Mouse (Mus musculus) heart, embryonic 13.5 days (tissue): ENCODE measurements at regions not wholly inside any gene's neighbourhood (a gene's known extent, or its start where the extent isn't known, plus 50 kb on each side); places are given as distances from the start of the nearest gene placed in this dataset.
A peak's percentile ranks its signal among the peaks of the same experiment; 100 is the strongest.

Experiments
- ATAC-seq: fragments of 200-750 bp; cut with Nextera tagmentation; 2 replicates; pipeline ENCODE4 v1.8.0; 2017; ENCODE audit warnings: moderate TSS enrichment; ENCODE audit not compliant: insufficient number of reproducible peaks, low FRiP score, low TSS enrichment; ENCODE audit errors: extremely low read depth
- H3K27ac ChIP-seq: fragments of 300-500 bp; sonication (generic); replicated peaks from 2 replicates; pipeline ENCODE4 v1.5.1; 2015; ENCODE audit warnings: moderate library complexity, mild to moderate bottlenecking, inconsistent platforms
- H3K27me3 ChIP-seq: fragments of 300-500 bp; sonication (generic); replicated peaks from 2 replicates; pipeline ENCODE4 v1.6.1; 2015; ENCODE audit warnings: mild to moderate bottlenecking, inconsistent platforms
- H3K36me3 ChIP-seq: fragments of 300-500 bp; sonication (generic); 2 replicates; pipeline ENCODE4 v1.6.1; 2015; ENCODE audit warnings: mild to moderate bottlenecking, inconsistent platforms
- H3K4me1 ChIP-seq: fragments of 300-500 bp; sonication (generic); 2 replicates; pipeline ENCODE4 v1.6.1; 2015; ENCODE audit warnings: inconsistent platforms
- H3K4me2 ChIP-seq: fragments of 300-500 bp; sonication (generic); 2 replicates; pipeline ENCODE4 v1.6.1; 2015; ENCODE audit warnings: inconsistent platforms, mild to moderate bottlenecking, moderate library complexity
- H3K4me3 ChIP-seq: fragments of 300-500 bp; sonication (generic); 2 replicates; pipeline ENCODE4 v1.5.1; 2015; ENCODE audit warnings: moderate library complexity, mild to moderate bottlenecking, inconsistent platforms
- H3K9ac ChIP-seq: fragments of 300-500 bp; sonication (generic); 2 replicates; pipeline ENCODE4 v1.6.1; 2015; ENCODE audit warnings: inconsistent platforms, mild to moderate bottlenecking, moderate library complexity
- H3K9me3 ChIP-seq: fragments of 300-500 bp; sonication (generic); 2 replicates; pipeline ENCODE4 v1.6.1; 2016; ENCODE audit warnings: inconsistent platforms
- WGBS: fragments of 180-500 bp; shearing (Covaris S2); methylation state at CpG from one replicate; pipeline ENCODE4 v1.1.7; 2015; ENCODE audit warnings: mixed read lengths; 5-methylcytosine and 5-hydroxymethylcytosine counted together

DNA sequence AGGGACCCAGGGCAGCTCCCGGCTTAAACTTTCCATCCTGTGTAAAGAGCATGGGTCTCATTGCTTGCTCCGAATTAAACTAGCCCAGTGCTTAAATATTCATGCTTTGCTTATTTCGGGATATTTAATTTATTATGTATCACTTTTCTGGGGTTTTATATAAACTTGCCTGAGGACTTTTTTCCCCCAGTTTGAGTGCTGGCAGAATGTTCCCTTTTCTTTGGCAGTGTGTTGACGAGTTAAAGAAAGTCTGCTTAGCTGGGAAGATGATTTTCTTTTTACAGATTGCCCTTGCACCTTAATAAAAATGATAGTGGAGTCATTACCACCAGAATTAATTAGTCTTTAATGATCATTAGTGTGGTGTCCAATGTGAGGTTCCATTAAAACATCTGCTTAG lies 126.9 kb downstream of the Gm10260 start:
- no peak overlapping the region for H3K4me3 ChIP-seq
- ATAC-seq = no peak
- 0 out of 2 replicates have a peak, but pooled peaks cover 2% of the 10 kb centered on the region for H3K4me1 ChIP-seq
- H3K4me2 ChIP-seq = no peak overlapping the region
- peaks cover 5% of the 10 kb centered on the region; the same call in 1 of the 2 replicates for H3K9me3 ChIP-seq
- WGBS = 77% methylated on average over 4 of the region's 4 CpGs
- H3K27ac ChIP-seq = no peak overlapping the region
- no peaks in the 10 kb centered on the region for H3K36me3 ChIP-seq
- no peaks in the 10 kb centered on the region for H3K27me3 ChIP-seq
- H3K9ac ChIP-seq = no peak overlapping the region

DNA sequence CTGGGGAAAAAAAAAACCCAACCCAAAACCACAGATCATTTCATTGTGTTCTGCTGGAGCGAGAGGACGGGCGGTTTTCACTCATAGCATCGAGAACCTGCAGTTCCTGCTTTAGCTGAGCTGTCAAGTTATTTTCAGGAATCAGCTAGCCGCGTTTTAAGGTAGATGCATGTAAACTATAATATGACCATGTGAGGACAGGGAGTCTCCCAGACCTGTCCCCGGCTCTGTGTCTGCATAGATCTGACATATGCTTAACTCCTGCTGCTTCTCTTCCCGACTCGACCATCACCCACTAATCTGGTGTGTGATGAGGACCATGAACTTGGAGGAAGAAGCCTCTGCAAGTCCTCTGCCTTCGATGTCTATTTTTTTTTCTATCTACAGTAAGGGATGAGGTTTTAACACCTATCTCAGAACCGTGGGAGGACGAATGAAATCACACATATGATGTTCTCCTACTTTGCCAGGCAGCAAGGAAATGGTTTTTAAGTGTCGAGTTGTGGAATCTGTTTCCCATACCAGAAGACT lies 128.5 kb downstream of the Gm10260 start:
- peaks cover 11% of the 10 kb centered on the region for H3K4me1 ChIP-seq

DNA sequence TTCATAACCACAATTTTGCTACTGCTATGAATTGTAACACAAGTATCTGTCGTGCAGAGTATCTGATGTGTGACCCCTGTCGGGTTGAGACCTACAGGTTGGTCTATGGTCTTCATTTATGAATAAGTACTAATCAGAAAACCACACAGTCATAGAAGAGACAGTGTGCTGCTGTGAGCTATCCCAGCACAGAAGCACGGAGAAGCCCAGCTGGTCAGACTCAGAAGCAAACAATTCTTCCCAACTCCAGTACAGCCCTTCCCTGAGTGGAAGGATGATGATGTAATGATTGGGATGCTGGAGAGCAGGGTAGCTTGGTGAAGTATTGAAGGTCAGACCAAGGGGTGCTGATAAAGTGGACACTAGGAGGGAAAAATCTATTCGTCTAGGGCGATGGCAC lies 129.5 kb downstream of the Gm10260 start:
- no peak overlapping the region for H3K4me2 ChIP-seq
- no peaks in the 10 kb centered on the region for H3K9me3 ChIP-seq
- 71% methylated on average over 5 of the region's 5 CpGs for WGBS
- no peak overlapping the region for H3K4me3 ChIP-seq
- no peak overlapping the region for H3K27ac ChIP-seq
- H3K27me3 ChIP-seq = no peaks in the 10 kb centered on the region
- peaks cover 17% of the 10 kb centered on the region for H3K4me1 ChIP-seq
- H3K36me3 ChIP-seq = no peaks in the 10 kb centered on the region
- H3K9ac ChIP-seq = no peak overlapping the region
- ATAC-seq = no peak

More for the DNA sequence above, 128.5 kb downstream of the Gm10260 start:
- whole genome bisulfite sequencing = 65% methylated on average over 13 of the region's 13 CpGs
- Histone ChIP-seq H3K4me2 (no peak overlapping the region), H3K4me3 (no peak overlapping the region), H3K27me3 (no peaks in the 10 kb centered on the region), H3K9ac (no peak overlapping the region), H3K27ac (no peak overlapping the region), H3K9me3 (no peaks in the 10 kb centered on the region), H3K36me3 (no peaks in the 10 kb centered on the region)
- no peak for ATAC-seq

DNA sequence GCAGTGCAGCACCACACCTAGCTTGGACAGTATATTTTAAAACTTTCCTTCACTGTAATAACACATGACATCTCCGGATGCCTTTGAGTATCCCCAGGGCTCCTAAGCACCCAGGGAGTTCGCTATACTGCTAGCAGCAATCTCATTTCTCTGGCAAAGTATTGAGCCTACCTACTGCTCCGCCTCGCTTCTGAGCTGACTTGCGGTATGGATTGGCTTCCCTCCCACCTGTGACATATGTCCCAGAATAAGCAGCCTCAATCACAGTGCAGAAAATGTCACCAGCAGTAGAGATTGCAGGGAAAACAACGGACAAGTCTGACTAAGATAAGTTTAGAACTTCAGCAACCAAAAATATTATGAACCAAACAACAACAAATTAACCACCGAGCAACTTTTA lies 131.8 kb downstream of the Gm10260 start:
- Histone ChIP-seq H3K4me3 (no peak overlapping the region), H3K4me1 (peaks cover 17% of the 10 kb centered on the region), H3K27ac (no peak overlapping the region), H3K4me2 (no peak overlapping the region), H3K9me3 (no peaks in the 10 kb centered on the region), H3K9ac (no peak overlapping the region), H3K27me3 (no peaks in the 10 kb centered on the region), H3K36me3 (no peaks in the 10 kb centered on the region)
- WGBS = 76% methylated on average over 7 of the region's 7 CpGs
- ATAC-seq = no peak

DNA sequence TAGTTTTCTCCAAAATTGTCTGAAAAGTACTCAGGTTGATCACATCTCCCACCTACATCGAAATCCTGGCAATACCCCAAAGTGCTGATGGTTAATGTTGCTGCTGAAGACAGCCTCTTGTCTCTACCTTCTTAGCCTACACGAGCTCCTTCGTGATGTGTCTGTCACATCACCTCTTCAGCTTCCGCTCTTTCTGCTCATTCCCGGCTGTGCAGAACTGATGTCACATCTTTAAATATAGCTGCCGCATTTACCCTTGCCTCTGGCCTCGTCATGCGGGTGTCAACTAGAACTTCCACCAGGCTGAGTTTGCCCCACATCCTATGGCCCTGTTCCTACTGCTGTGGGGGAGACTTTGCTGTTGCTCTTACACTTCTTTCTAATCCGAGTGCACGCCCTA lies 133.2 kb downstream of the Gm10260 start:
- ATAC-seq = no peak
- WGBS = 37% methylated on average over 10 of the region's 10 CpGs
- Histone ChIP-seq H3K4me3 (no peak overlapping the region), H3K27ac (no peak overlapping the region), H3K4me1 (peaks cover 28% of the 10 kb centered on the region), H3K9ac (no peak overlapping the region), H3K9me3 (no peaks in the 10 kb centered on the region), H3K4me2 (0 out of 2 replicates have a peak overlapping the region, but pooled peaks have one; percentile 3), H3K36me3 (no peaks in the 10 kb centered on the region), H3K27me3 (no peaks in the 10 kb centered on the region)

DNA sequence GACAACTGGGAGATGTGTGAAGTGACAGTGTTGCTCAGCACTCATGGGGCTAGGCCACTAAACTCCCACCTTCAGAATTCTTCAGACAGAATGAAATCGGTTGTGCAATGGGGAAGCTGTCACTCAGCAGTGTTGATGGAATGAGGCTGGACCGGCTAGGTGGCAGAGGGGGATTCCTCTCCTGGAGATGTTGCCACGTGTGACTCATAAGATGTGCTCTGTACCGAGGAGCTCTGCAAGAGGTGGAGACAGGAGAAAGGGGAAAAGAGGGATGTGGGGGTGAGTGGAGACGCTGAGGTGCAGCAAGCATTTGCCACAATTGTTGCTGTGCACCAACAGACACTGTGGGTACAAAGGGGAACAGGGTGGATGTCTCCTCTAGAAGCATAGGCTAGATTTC lies 133.6 kb downstream of the Gm10260 start:
- Histone ChIP-seq H3K36me3 (no peaks in the 10 kb centered on the region), H3K4me2 (no peak overlapping the region), H3K9me3 (no peaks in the 10 kb centered on the region), H3K27me3 (no peaks in the 10 kb centered on the region), H3K4me1 (peaks cover 33% of the 10 kb centered on the region), H3K9ac (no peak overlapping the region), H3K27ac (no peak overlapping the region), H3K4me3 (no peak overlapping the region)
- WGBS = 39% methylated on average over 5 of the region's 5 CpGs
- no peak for ATAC-seq

DNA sequence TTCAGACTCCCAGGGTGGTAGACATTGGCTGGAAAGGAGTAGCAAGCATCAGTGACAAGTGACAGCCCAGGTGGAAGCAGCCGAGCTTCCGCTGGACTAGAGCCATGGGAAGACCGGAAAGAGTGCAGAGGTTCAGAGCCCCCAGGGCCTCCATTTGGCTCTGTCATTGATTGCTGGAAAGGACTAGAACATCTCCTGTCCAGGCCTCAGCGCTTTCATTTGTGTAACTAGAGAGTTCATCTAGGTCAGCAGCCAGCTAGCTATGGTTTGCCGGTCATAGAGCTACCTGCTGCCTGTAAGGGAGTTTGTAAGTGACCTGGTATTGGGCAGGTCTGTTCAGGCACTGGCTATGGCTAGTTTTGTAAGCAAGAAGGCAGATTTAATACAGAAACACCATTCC lies 134.3 kb downstream of the Gm10260 start:
- no peak overlapping the region for H3K9ac ChIP-seq
- H3K9me3 ChIP-seq = no peaks in the 10 kb centered on the region
- no peak for ATAC-seq
- 76% methylated on average over 5 of the region's 5 CpGs for WGBS
- no peaks in the 10 kb centered on the region for H3K36me3 ChIP-seq
- no peak overlapping the region for H3K4me3 ChIP-seq
- H3K4me2 ChIP-seq = no peak overlapping the region
- H3K27me3 ChIP-seq = no peaks in the 10 kb centered on the region
- H3K27ac ChIP-seq = no peak overlapping the region
- H3K4me1 ChIP-seq = peaks cover 33% of the 10 kb centered on the region

DNA sequence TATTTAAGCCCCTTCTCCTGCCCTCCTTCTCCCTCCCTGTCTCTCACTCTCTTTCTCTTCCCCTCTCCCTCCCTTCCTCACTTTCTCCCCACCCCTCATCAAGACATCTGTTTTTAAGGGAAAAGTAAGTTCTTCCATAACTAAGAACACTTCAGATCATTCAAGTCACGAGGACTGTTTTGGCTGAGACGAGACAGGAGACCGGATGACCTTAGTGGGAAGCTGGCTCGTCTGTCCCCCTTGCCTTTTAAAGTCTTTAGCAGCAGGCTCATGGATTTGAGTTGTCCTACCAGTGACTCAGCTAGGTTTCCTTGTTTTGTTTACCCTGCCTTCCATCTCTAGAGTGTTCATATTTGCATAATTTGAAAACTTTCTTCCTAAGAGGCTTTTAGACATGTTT lies 135.0 kb downstream of the Gm10260 start:
- WGBS = 70% methylated on average over 4 of the region's 4 CpGs
- Histone ChIP-seq H3K4me2 (no peak overlapping the region), H3K36me3 (no peaks in the 10 kb centered on the region), H3K4me3 (no peak overlapping the region), H3K9me3 (no peaks in the 10 kb centered on the region), H3K4me1 (peaks cover 33% of the 10 kb centered on the region), H3K27ac (no peak overlapping the region), H3K9ac (no peak overlapping the region), H3K27me3 (no peaks in the 10 kb centered on the region)
- ATAC-seq = no peak

DNA sequence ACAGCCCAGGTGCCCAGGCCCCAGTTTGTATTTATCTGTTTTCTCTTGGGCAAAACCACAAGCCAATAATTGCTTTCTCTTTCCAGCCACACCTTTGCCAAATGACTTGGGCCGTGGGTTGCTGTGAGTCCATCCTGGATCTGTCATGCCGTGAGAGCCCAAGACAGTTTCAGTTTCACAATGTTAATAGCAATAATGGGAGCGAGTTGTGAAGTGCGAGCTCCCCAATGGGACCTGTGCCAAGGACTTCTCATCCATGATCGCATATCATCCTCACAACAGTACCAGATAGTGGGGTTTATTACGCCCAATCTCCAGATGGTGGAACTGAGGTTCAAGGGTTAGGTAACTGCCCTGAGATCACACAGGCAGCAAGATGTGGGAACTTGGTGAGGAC lies 142.2 kb downstream of the Gm10260 start:
- H3K36me3 ChIP-seq = no peaks in the 10 kb centered on the region
- H3K9ac ChIP-seq = no peak overlapping the region
- no peaks in the 10 kb centered on the region for H3K9me3 ChIP-seq
- H3K4me2 ChIP-seq = no peak overlapping the region
- H3K27ac ChIP-seq = no peak overlapping the region
- H3K4me1 ChIP-seq = peaks cover 27% of the 10 kb centered on the region
- WGBS = 79% methylated on average over 6 of the region's 6 CpGs
- no peaks in the 10 kb centered on the region for H3K27me3 ChIP-seq
- ATAC-seq = no peak
- no peak overlapping the region for H3K4me3 ChIP-seq

DNA sequence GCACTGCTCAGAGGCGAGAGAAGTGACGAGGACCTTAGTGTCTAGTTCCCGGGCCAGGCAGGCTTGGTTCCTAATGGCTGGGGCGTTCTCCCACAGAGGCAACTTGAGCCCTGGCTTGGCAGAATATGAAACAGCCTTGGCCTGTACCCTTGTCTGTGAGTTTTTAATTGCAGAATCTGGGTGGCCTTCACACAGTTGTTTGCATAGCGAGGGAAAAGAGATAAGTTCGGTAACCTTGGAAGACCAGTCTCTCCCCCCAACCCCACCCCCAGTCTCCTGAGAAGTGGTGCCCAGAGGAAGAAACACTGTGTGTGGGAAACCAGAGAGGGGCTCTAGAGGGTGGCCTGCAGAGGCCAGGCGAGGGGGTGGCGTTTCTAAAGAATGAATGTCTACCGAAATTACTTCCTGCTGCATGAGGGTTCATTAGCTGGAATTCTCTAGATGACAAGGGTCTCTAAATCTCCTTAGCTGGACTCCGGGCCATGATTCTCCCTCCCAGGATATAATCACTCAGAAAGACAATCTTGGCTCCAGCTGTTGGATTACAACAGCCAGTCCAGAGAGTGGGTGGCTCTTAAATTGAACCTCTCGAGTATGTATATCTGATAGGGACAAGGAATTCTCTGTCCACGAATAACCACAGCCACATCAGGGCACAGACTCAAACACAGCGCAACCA lies 142.8 kb downstream of the Gm10260 start:
- Histone ChIP-seq H3K27ac (no peak overlapping the region), H3K9me3 (no peaks in the 10 kb centered on the region), H3K9ac (no peak overlapping the region), H3K4me3 (no peak overlapping the region), H3K27me3 (no peaks in the 10 kb centered on the region), H3K36me3 (no peaks in the 10 kb centered on the region), H3K4me1 (peaks cover 23% of the 10 kb centered on the region), H3K4me2 (no peak overlapping the region)
- 48% methylated on average over 13 of the region's 13 CpGs for WGBS
- no peak for ATAC-seq

DNA sequence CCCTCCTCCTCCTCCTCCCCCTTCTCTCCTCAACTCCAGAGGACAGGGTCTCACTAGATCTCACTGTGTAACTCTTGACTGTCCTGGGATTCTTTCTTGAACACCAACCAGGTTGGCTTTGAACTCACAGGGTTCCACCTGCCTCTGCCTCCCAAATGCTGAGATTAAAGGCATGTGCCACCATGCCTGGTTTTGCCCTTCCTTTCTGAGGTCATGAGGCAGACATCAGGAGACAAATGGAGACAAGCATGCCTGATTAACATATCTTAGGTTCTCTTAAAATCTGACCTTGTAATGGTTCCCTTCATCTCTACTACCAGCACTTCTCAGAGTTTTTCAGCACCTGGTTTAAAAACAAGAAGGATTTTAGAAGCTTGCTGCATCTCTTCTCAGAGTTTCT lies 143.5 kb downstream of the Gm10260 start:
- H3K9me3 ChIP-seq = no peaks in the 10 kb centered on the region
- H3K27ac ChIP-seq = no peak overlapping the region
- no peak overlapping the region for H3K9ac ChIP-seq
- H3K4me2 ChIP-seq = no peak overlapping the region
- H3K4me1 ChIP-seq = peaks cover 16% of the 10 kb centered on the region
- H3K36me3 ChIP-seq = no peaks in the 10 kb centered on the region
- H3K4me3 ChIP-seq = no peak overlapping the region
- H3K27me3 ChIP-seq = no peaks in the 10 kb centered on the region
- no peak for ATAC-seq

DNA sequence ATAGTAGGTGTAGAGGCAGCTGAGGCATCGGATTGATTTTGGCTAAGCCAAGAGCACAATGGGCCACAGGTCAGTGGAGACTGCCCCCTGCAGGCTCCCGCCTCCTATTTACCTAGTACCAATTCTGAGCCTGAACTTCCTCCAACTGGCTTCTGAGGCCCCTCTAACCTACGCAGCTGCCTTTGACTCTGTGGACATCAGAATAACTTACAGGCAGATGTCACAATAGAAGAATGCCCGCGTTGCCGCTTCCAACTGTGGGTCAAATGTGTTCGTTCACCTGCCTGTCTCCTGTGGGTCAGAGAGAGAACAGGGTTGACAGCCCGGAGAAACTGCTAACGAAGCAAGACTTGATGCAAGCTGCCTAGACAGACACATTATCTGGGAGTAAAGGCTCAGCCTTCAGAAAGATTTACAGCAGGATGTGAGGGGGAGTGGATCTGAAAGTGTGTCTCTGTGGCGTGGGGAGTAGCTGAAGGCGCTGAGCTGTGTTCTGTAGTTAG lies 153.2 kb downstream of the Gm10260 start:
- Histone ChIP-seq H3K9me3 (no peaks in the 10 kb centered on the region), H3K4me3 (no peak overlapping the region), H3K36me3 (no peaks in the 10 kb centered on the region), H3K4me2 (no peak overlapping the region), H3K27me3 (no peaks in the 10 kb centered on the region), H3K27ac (no peak overlapping the region), H3K4me1 (peaks cover 6% of the 10 kb centered on the region), H3K9ac (no peak overlapping the region)
- 35% methylated on average over 11 of the region's 11 CpGs for WGBS
- ATAC-seq = no peak
